Mouse (Mus musculus) R1 (cell line): Measurements from ENCODE around the gene Clec4b1.
"Not testable (repeated sequence)": the region's sequence is repeated elsewhere in the genome, so short reads cannot be mapped to it uniquely, and the experiment has no call there.

Experiments used
- DNase-seq: peaks from one replicate; pipeline ENCODE4 v3.0.0-alpha.2; 2018; ENCODE audit warnings: low read depth, low spot score

Gene Clec4b1

GRCm38 (mm10) chr6:123049742-123050372, at the start of gene Clec4b1:
TSS of gene Clec4b1 (plus strand) at chr6:123049962.
- DNase-seq: no peak

DNA sequence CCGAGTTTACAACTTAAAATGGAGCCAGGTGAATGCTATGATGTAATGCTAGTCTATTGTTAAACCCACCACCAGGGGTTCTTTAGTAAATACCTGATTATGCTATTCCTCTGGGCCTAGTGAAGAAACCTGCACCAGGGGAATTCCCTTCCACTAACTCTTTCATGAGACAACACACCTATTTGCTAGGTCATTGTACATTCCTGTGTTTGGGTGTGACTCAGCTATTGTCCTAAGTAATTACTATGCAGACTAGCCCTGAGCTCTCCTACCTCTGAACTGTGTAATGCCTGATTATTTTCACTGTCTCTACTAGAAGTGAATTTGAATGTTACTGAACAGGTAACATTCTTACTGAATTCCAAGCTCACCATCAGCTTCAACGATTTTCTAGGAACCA, 45.1 kb upstream of the Clec4b1 start:
- peak; percentile 95 for DNase-seq

DNA sequence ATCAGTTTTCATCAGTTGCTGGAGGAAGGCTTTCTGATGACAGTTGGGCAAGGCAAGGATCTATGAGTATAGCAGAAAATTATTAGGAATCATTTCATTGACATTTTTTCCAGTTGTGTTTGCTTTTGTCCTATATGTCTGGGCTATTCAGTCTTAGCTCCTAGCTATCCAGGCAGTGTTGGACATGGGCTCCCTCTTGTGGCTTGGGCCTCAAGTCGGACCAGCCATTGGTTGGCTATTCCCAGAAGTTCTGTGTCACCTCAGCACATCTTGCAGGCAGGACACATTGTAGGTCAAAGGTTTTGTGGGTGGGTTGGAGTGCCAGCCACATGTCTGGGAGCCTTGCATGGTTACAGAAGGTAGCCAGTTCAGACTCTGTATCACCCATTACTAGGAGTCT, 44.2 kb upstream of the Clec4b1 start:
- peak; percentile 77 for DNase-seq

- DNase-seq: no peak
Measured at GRCm38 (mm10) chr6:123095125-123095843, 45.5 kb downstream of the Clec4b1 start.

DNA sequence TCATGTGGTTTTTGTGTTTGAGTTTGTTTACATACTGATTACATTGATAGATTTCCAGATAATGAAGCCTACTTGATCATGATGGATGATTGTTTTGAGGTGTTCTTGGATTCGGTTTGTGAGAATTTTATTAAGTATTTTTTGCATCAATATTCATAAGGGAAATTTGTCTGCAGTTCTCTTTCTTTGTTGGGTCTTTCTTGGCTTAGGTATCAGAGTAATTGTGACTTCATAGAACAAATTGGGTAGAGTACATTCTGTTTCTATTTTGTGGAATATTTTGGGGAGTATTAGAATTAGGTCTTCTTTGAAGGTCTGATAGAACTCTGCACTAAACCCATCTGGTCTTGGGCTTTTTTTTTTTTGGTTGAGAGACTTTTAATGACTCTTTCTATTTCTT, 56.4 kb downstream of the Clec4b1 start, which contains the start of gene Clec4a2:
Gene Clec4a2 (plus strand): TSS at position 301 of the 400 bp plus-strand sequence.
- DNase-seq: not testable (repeated sequence)
